Mouse (Mus musculus): Measurements from ENCODE around the gene Chd4. TPM values are rescaled to one million over a fixed set of nuclear protein-coding genes. Genes with fewer than 3 reads are reported as not detected.
A peak's percentile ranks its signal among the peaks of the same experiment; 100 is the strongest.
"Not testable (repeated sequence)": the region's sequence is repeated elsewhere in the genome, so short reads cannot be mapped to it uniquely, and the experiment has no call there.

Gene Chd4
- total and polyA plus RNA-seq, 3 experiments = 93.0 to 232 (median 173) TPM

DNA sequence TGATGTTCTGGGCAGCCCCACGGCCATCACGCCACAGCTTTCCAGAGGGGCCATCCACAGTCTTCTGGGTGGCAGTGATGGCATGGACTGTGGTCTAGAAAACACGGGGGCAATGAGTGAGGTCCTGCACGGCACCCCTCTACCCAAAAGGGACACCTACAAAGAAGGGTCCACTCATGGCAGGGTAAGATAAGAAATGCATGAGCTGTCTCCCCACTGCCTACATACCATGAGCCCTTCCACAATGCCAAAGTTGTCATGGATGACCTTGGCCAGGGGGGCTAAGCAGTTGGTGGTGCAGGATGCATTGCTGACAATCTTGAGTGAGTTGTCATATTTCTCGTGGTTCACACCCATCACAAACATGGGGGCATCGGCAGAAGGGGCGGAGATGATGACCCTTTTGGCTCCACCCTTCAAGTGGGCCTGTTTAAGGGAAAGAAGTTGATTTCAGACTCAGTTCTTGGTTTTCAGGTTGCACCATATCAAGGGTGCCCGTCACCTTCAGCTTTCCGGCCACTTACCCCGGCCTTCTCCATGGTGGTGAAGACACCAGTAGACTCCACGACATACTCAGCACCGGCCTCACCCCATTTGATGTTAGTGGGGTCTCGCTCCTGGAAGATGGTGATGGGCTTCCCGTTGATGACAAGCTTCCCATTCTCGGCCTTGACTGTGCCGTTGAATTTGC lies 67.0 kb downstream of the Chd4 start:
- peak in 1 of 2 experiments; percentile 57; a peak in 1 of 4 replicates for TF ChIP-seq POLR2A (IDR thresholded peaks at IDR 0.05; ENCODE audit: control insufficient read depth in 1 of 2, insufficient read depth in 1 of 2, low read depth in 1 of 2, low read length in 2 of 2, poor library complexity in 1 of 2)
- H3K4me1 ChIP-seq (ENCODE audit: control insufficient read depth in 1 of 2, insufficient read depth in 2 of 2, low read length in 2 of 2) = peaks cover 3 to 46% of the 10 kb centered on the region in 2 experiments
- H3K9ac ChIP-seq (ENCODE audit: control insufficient read depth, low read depth, low read length, poor library complexity, severe bottlenecking); H3K9me3 ChIP-seq (replicated peaks; ENCODE audit: insufficient read depth, low read length); H3K27me3 ChIP-seq (ENCODE audit: control insufficient read depth in 1 of 2, insufficient read depth in 2 of 2, low read length in 2 of 2): not testable (repeated sequence)
- H3K36me3 ChIP-seq (ENCODE audit: control insufficient read depth in 1 of 2, insufficient read depth in 2 of 2, low read length in 2 of 2) = peaks cover 0 to 36% of the 10 kb centered on the region in 2 experiments; a peak in 3 of 4 replicates
- H3K4me3 ChIP-seq (ENCODE audit: control insufficient read depth in 1 of 2, insufficient read depth in 1 of 2, low read depth in 2 of 2, low read length in 2 of 2) = peak overlapping the region in 1 of 2 experiments; percentile 5; a peak in 1 of 4 replicates
- H3K27ac ChIP-seq (ENCODE audit: control insufficient read depth, low read depth, low read length) = peak overlapping the region; percentile 20
- H3K79me2 ChIP-seq (ENCODE audit: control insufficient read depth, insufficient read depth, low read length, poor library complexity) = peaks cover 26% of the 10 kb centered on the region
- peak; percentile 47 for DNase-seq (ENCODE audit: low read depth, low spot score)

GRCm38 (mm10) chr6:125163801-125164657 lies 68.2 kb downstream of the Chd4 start:
- H3K9ac ChIP-seq (ENCODE audit: control insufficient read depth, low read depth, low read length, poor library complexity, severe bottlenecking) = peak overlapping the region; percentile 94
- peaks cover 24% of the 10 kb centered on the region for H3K79me2 ChIP-seq (ENCODE audit: control insufficient read depth, insufficient read depth, low read length, poor library complexity)
- DNase-seq (ENCODE audit: low read depth, low spot score) = peak; percentile 56
- H3K27ac ChIP-seq (ENCODE audit: control insufficient read depth, low read depth, low read length) = peak overlapping the region; percentile 83
- 0 out of 2 replicates have a peak, but pooled peaks have one; percentile 25 for TF ChIP-seq RCOR1 (IDR thresholded peaks at IDR 0.05; ENCODE audit: low read depth, low read length)
- no peak for TF ChIP-seq POLR2AphosphoS2 (IDR thresholded peaks at IDR 0.05; ENCODE audit: low read length)
- 0 out of 2 replicates have a peak, but pooled peaks have one; percentile 17 for TF ChIP-seq NELFE (IDR thresholded peaks at IDR 0.05; ENCODE audit: low read depth, low read length)
- TF ChIP-seq UBTF (IDR thresholded peaks at IDR 0.05; ENCODE audit: borderline replicate concordance, insufficient read depth, low read depth, low read length) = no peak
- no peak for TF ChIP-seq POLR2AphosphoS5 (IDR thresholded peaks at IDR 0.05; ENCODE audit: borderline replicate concordance, low read depth, low read length)
- TF ChIP-seq BHLHE40 (IDR thresholded peaks at IDR 0.05; ENCODE audit: borderline replicate concordance, low read depth, low read length) = no peak
- no peak for TF ChIP-seq JUND (IDR thresholded peaks at IDR 0.05; ENCODE audit: low read depth, low read length)
- 0 out of 4 replicates have a peak, but pooled peaks of 1 of the 2 experiments have one; percentile 23 for TF ChIP-seq EP300 (IDR thresholded peaks at IDR 0.05; ENCODE audit: low read depth in 1 of 2, low read length in 2 of 2)
- 0 out of 2 replicates have a peak, but pooled peaks have one; percentile 33 for TF ChIP-seq MAX (IDR thresholded peaks at IDR 0.05; ENCODE audit: low read length)
- TF ChIP-seq KAT2A (conservative IDR thresholded peaks at IDR 0.05; ENCODE audit: low read depth, low read length) = no peak
- 0 out of 4 replicates have a peak, but pooled peaks of 1 of the 2 experiments have one; percentile 16 for TF ChIP-seq POLR2A (IDR thresholded peaks at IDR 0.05; ENCODE audit: control insufficient read depth in 1 of 2, insufficient read depth in 1 of 2, low read depth in 1 of 2, low read length in 2 of 2, poor library complexity in 1 of 2)
- TF ChIP-seq CHD2 (IDR thresholded peaks at IDR 0.05; ENCODE audit: low read length) = no peak
- TF ChIP-seq ZKSCAN1 (IDR thresholded peaks at IDR 0.05; ENCODE audit: low read depth, low read length) = no peak
- TF ChIP-seq ZNF384 (IDR thresholded peaks at IDR 0.05; ENCODE audit: low read depth, low read length) = no peak
- H3K4me3 ChIP-seq (ENCODE audit: control insufficient read depth in 1 of 2, insufficient read depth in 1 of 2, low read depth in 2 of 2, low read length in 2 of 2) = peak overlapping the region; percentile 64 to 74
- H3K27me3 ChIP-seq (ENCODE audit: control insufficient read depth in 1 of 2, insufficient read depth in 2 of 2, low read length in 2 of 2) = no peaks in the 10 kb centered on the region
- no peaks in the 10 kb centered on the region for H3K9me3 ChIP-seq (replicated peaks; ENCODE audit: insufficient read depth, low read length)
- peaks cover 0 to 36% of the 10 kb centered on the region in 2 experiments; a peak in 3 of 4 replicates for H3K36me3 ChIP-seq (ENCODE audit: control insufficient read depth in 1 of 2, insufficient read depth in 2 of 2, low read length in 2 of 2)
- H3K4me1 ChIP-seq (ENCODE audit: control insufficient read depth in 1 of 2, insufficient read depth in 2 of 2, low read length in 2 of 2) = peaks cover 3 to 42% of the 10 kb centered on the region in 2 experiments
